Mouse (Mus musculus): ENCODE data around the gene Chchd10. TPM values are rescaled to one million over a fixed set of nuclear protein-coding genes. Genes with fewer than 3 reads are reported as not detected.
A peak's percentile ranks its signal among the peaks of the same experiment; 100 is the strongest.

Gene Chchd10
- polyA plus RNA-seq, 1 experiment = 441 TPM

DNA sequence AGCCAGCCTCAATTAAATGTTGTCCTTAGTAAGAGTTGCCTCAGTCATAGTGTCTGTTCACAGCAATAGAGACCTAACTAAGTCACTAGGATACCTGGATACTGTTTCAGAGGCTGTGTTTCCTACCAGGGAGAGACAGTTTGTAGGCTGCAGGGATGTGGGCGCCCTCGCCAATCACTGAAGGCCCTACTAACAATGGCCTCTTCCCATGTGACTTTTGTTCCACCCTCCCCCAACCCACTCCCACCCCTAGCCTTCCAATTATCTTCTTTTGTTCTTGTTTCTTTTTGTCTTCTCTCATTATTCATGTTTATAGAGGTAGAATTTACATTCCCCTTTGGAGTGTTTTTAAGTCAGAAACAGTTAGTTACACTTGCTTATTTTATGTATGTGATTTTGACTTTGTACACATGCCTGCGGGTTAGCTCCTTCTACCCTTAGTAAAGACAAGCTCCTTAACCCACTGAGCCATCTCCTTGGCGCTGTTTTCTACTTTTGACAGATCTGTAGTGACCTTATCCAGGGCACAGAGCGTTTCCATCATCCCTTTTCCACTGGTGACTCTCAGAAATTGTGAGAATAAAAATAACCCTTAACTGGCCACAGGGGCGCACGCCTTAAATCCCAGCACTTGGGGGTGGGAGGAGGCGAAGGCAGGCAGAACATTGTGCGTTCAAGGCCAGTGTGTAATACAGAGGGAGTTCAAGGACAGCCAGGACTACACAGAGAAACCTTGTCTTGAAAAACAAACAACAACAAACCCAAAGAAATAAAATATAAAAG is 8.3 kb downstream of the Chchd10 start:
- Histone ChIP-seq H3ac (ENCODE audit: control insufficient read depth, insufficient read length) (no peak overlapping the region), H3K27me3 (ENCODE audit: control insufficient read depth, insufficient read depth, insufficient read length) (no peaks in the 10 kb centered on the region), H3K4me3 (no peak overlapping the region), H3K36me3 (ENCODE audit: control insufficient read depth, insufficient read depth) (no peaks in the 10 kb centered on the region), H3K79me2 (ENCODE audit: control insufficient read depth, insufficient read depth) (no peaks in the 10 kb centered on the region), H3K4me2 (ENCODE audit: low read depth) (no peak overlapping the region)
- TF ChIP-seq POLR2A (IDR thresholded peaks at IDR 0.05; ENCODE audit: insufficient read length, low read depth) (no peak), SRF (IDR thresholded peaks at IDR 0.05; ENCODE audit: control insufficient read depth, insufficient read length, low read depth) (no peak), TCF3 (IDR thresholded peaks at IDR 0.05; ENCODE audit: insufficient read length, low read depth) (no peak), E2F4 (IDR thresholded peaks at IDR 0.05; ENCODE audit: insufficient read depth) (no peak), MYOD1 (IDR thresholded peaks at IDR 0.05; ENCODE audit: control insufficient read depth in 1 of 3, insufficient read length in 2 of 3, low read depth in 2 of 3) (no peak), USF1 (IDR thresholded peaks at IDR 0.05; ENCODE audit: low read depth) (no peak), CEBPB (IDR thresholded peaks at IDR 0.05; ENCODE audit: insufficient read depth, poor library complexity, severe bottlenecking) (no peak), TCF12 (IDR thresholded peaks at IDR 0.05; ENCODE audit: insufficient read depth, poor library complexity, severe bottlenecking) (no peak), REST (IDR thresholded peaks at IDR 0.05; ENCODE audit: insufficient read depth, insufficient read length) (no peak), MAX (IDR thresholded peaks at IDR 0.05; ENCODE audit: low read depth) (no peak), MYOG (IDR thresholded peaks at IDR 0.05; ENCODE audit: control insufficient read depth in 1 of 3, insufficient read depth in 1 of 3, insufficient read length in 2 of 3, low read depth in 2 of 3) (no peak), POLR2AphosphoS2 (IDR thresholded peaks at IDR 0.05; ENCODE audit: insufficient read length, low read depth) (no peak)

DNA sequence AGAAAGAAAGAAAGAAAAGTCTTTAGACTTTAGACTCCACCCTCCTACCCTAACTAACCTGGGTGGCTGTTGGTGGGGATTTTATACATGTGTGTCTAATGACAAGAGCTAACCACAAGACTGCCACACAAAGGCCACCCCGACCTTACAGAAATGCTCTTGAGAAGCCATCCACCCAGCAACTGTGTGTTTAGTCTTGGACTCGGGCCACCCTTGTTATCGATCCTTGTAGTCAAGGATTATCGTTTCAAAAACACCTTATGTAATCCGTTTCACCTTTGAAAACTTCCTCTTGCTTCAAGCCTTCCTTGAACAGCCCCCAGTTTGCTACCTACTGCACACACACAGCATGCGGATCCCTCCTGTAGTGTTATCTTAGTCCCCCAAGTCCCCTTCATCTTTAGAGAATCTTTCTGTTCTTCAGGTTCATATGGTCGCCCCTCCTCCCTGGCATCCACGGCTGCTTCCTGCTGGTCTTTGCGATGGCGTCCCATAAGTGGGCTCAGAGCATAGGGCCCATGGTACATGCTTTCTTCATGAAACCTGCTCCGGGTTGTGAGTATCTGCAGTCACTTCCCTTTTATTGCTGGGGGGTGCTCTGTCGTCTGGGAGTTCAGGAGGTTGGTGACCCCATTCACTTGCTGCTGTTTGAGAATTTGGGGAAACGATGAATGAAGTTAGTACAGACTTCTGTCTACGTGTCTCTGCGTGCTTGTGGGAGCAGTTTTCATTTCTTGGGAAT is 10.0 kb downstream of the Chchd10 start, which contains the start of gene Vpreb3:
Gene Vpreb3 (plus strand): TSS at position 322 of the 742 bp plus-strand sequence.
- Histone ChIP-seq H3K4me2 (ENCODE audit: low read depth) (peak within 1 kb of the TSS; percentile 73), H3K4me3 (no peak within 1 kb of the TSS)
- no peak for TF ChIP-seq REST (IDR thresholded peaks at IDR 0.05; ENCODE audit: insufficient read depth, insufficient read length)
- no peak for TF ChIP-seq MAX (IDR thresholded peaks at IDR 0.05; ENCODE audit: low read depth)
- no peak for TF ChIP-seq E2F4 (IDR thresholded peaks at IDR 0.05; ENCODE audit: insufficient read depth)
- no peak for TF ChIP-seq TCF3 (IDR thresholded peaks at IDR 0.05; ENCODE audit: insufficient read length, low read depth)
- no peak for TF ChIP-seq POLR2AphosphoS2 (IDR thresholded peaks at IDR 0.05; ENCODE audit: insufficient read length, low read depth)
- no peak for TF ChIP-seq TCF12 (IDR thresholded peaks at IDR 0.05; ENCODE audit: insufficient read depth, poor library complexity, severe bottlenecking)

DNA sequence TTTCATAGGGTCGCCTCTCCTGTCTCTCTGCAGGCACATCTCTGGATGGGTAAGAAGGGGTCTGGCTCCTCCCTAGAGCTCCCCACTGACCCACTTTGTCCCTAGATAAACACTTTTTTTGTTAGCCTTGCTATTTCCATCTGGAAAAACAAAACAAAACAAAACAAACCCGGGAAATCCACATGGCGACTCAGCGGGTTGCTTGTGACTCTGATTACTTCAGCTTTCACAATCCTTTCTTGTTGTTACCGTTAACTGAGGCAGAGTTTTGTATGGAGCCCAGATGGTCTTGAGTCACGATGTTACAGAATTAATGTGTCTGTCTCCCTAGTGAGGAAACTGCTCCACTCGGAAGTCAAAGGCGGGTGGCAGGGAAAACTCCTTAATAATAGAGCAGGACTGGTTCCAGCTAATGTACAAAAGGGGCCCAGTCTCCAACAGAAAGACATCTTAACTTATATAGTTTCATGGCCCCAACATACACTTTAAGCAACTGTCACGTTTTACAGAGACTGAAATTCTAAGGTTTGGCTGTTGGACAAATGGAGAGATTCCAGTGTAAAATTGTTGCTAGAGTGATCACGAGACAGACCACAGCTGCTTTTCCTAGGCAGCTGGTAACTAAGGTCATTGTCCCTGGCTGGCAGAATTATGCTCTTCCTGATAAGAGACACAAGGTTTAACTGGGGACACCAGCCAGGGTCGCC is 11.3 kb downstream of the Chchd10 start:
- Histone ChIP-seq H3K4me2 (ENCODE audit: low read depth) (peak overlapping the region; percentile 73), H3K4me3 (no peak overlapping the region), H3K79me2 (ENCODE audit: control insufficient read depth, insufficient read depth) (no peaks in the 10 kb centered on the region), H3ac (ENCODE audit: control insufficient read depth, insufficient read length) (no peak overlapping the region), H3K36me3 (ENCODE audit: control insufficient read depth, insufficient read depth) (no peaks in the 10 kb centered on the region), H3K27me3 (ENCODE audit: control insufficient read depth, insufficient read depth, insufficient read length) (no peaks in the 10 kb centered on the region)
- TF ChIP-seq REST (IDR thresholded peaks at IDR 0.05; ENCODE audit: insufficient read depth, insufficient read length) (no peak), MAX (IDR thresholded peaks at IDR 0.05; ENCODE audit: low read depth) (no peak), POLR2A (IDR thresholded peaks at IDR 0.05; ENCODE audit: insufficient read length, low read depth) (no peak), USF1 (IDR thresholded peaks at IDR 0.05; ENCODE audit: low read depth) (no peak), POLR2AphosphoS2 (IDR thresholded peaks at IDR 0.05; ENCODE audit: insufficient read length, low read depth) (no peak), TCF3 (IDR thresholded peaks at IDR 0.05; ENCODE audit: insufficient read length, low read depth) (peak; percentile 21), CEBPB (IDR thresholded peaks at IDR 0.05; ENCODE audit: insufficient read depth, poor library complexity, severe bottlenecking) (peak; percentile 82), E2F4 (IDR thresholded peaks at IDR 0.05; ENCODE audit: insufficient read depth) (no peak), MYOD1 (IDR thresholded peaks at IDR 0.05; ENCODE audit: control insufficient read depth in 1 of 3, insufficient read length in 2 of 3, low read depth in 2 of 3) (peak; percentile 30 to 74 (median 62)), SRF (IDR thresholded peaks at IDR 0.05; ENCODE audit: control insufficient read depth, insufficient read length, low read depth) (no peak), MYOG (IDR thresholded peaks at IDR 0.05; ENCODE audit: control insufficient read depth in 1 of 3, insufficient read depth in 1 of 3, insufficient read length in 2 of 3, low read depth in 2 of 3) (peak in 2 of 3 experiments; percentile 46 to 73), TCF12 (IDR thresholded peaks at IDR 0.05; ENCODE audit: insufficient read depth, poor library complexity, severe bottlenecking) (peak; percentile 75)

More for the DNA sequence above, 10.0 kb downstream of the Chchd10 start, which contains the start of gene Vpreb3:
- no peak within 1 kb of the TSS for H3ac ChIP-seq (ENCODE audit: control insufficient read depth, insufficient read length)
- no peaks in the 10 kb centered on the region for H3K36me3 ChIP-seq (ENCODE audit: control insufficient read depth, insufficient read depth)
- no peaks in the 10 kb centered on the region for H3K27me3 ChIP-seq (ENCODE audit: control insufficient read depth, insufficient read depth, insufficient read length)
- H3K79me2 ChIP-seq (ENCODE audit: control insufficient read depth, insufficient read depth) = no peaks in the 10 kb centered on the region

DNA sequence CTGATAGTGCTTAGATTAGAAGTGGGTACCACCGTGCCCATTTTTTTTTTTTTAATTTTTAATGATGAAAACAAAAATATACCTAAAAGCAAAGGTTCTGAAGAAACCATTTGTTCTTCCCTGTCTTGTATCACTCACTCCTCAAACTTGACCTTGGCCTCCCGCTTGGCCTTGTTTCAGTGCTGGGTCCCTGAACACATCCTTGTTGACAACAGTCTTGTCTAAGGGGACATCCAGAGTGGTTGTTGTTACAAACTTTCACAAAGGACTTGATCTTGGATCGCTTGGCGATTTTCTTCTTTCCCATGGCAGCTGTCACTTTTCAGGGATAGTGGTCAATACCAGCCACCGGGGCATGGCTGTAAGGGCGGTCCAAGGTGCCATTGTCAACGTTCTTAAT is 12.3 kb downstream of the Chchd10 start:
- H3K36me3 ChIP-seq (ENCODE audit: control insufficient read depth, insufficient read depth) = no peaks in the 10 kb centered on the region
- no peak overlapping the region for H3K4me3 ChIP-seq
- no peaks in the 10 kb centered on the region for H3K79me2 ChIP-seq (ENCODE audit: control insufficient read depth, insufficient read depth)
- TF ChIP-seq TCF12 (IDR thresholded peaks at IDR 0.05; ENCODE audit: insufficient read depth, poor library complexity, severe bottlenecking) (no peak), MYOD1 (IDR thresholded peaks at IDR 0.05; ENCODE audit: control insufficient read depth in 1 of 3, insufficient read length in 2 of 3, low read depth in 2 of 3) (no peak), USF1 (IDR thresholded peaks at IDR 0.05; ENCODE audit: low read depth) (no peak), REST (IDR thresholded peaks at IDR 0.05; ENCODE audit: insufficient read depth, insufficient read length) (no peak)
- H3K27me3 ChIP-seq (ENCODE audit: control insufficient read depth, insufficient read depth, insufficient read length) = no peaks in the 10 kb centered on the region
- no peak overlapping the region for H3ac ChIP-seq (ENCODE audit: control insufficient read depth, insufficient read length)
- no peak overlapping the region for H3K4me2 ChIP-seq (ENCODE audit: low read depth)

Measured in myocyte (in vitro differentiated cells).